Comparison of ENCODE assay signal across 13 mouse cellular contexts in genomic region chr8:124242208-124242607, GRCm38 (mm10). TPM values are rescaled to one million over a fixed set of nuclear protein-coding genes. Genes with fewer than 3 reads are reported as not detected.
DNase-seq lines count a peak whose midpoint lies in the region; ATAC-seq and TF ChIP-seq lines count a peak whose summit lies in the region.
"Had no signal": no experiment of that assay in that cellular context is flagged by ENCODE, and none has a peak within 500 bp of the region (broad histone marks: within the 10 kb centered on the region; RNA-seq: fewer than 3 reads in every experiment).

No protein-coding gene starts in this region.

- no peaks in the 10 kb centered on the region for H3K9me3 ChIP-seq in liver, postnatal 0 days (ENCODE audit: low read length)
- no peaks in the 10 kb centered on the region for H3K9me3 ChIP-seq in intestine, embryonic 16.5 days (ENCODE audit: control insufficient read depth, low read length)
- H3K9me3 ChIP-seq in embryonic facial prominence, embryonic 10.5 days = peaks cover 6% of the 10 kb centered on the region
- H3K9me3 ChIP-seq: limb, embryonic 15.5 days had no signal

- no peak overlapping the region for H3K9ac ChIP-seq in liver, postnatal 0 days (replicated peaks)
- no peak overlapping the region for H3K9ac ChIP-seq in intestine, embryonic 16.5 days (ENCODE audit: low read depth, low read length)
- H3K9ac ChIP-seq: limb, embryonic 15.5 days had no signal

- no peak overlapping the region for H3K27ac ChIP-seq in liver, postnatal 0 days (ENCODE audit: low read depth)
- H3K27ac ChIP-seq in bone marrow macrophage, adult 2 months (ENCODE audit: insufficient read depth, low read depth, low read length) = peak overlapping the region; percentile 59
- peak overlapping the region; percentile 65 for H3K27ac ChIP-seq in intestine, embryonic 16.5 days (ENCODE audit: low read length)
- H3K27ac ChIP-seq in small intestine, adult 2 months (ENCODE audit: insufficient read depth, low read depth, low read length) = peak overlapping the region; percentile 23
- H3K27ac ChIP-seq in embryonic facial prominence, embryonic 10.5 days (replicated peaks) = no peak overlapping the region
- H3K27ac ChIP-seq: limb, embryonic 15.5 days had no signal

- no peaks in the 10 kb centered on the region for H3K36me3 ChIP-seq in liver, postnatal 0 days (replicated peaks; ENCODE audit: insufficient read depth, low read length)
- H3K36me3 ChIP-seq in intestine, embryonic 16.5 days (ENCODE audit: control insufficient read depth, insufficient read depth, low read length) = no peaks in the 10 kb centered on the region
- no peaks in the 10 kb centered on the region for H3K36me3 ChIP-seq in small intestine, adult 2 months (ENCODE audit: control insufficient read depth, insufficient read depth, low read length)
- H3K36me3 ChIP-seq in embryonic facial prominence, embryonic 10.5 days (replicated peaks) = peaks cover 51% of the 10 kb centered on the region

- ATAC-seq in liver, postnatal 0 days = peak; percentile 57
- peak; percentile 52 for ATAC-seq in intestine, embryonic 16.5 days

- DNase-seq in liver, postnatal 0 days = no peak
- no peak for DNase-seq in liver
- DNase-seq in embryonic facial prominence, embryonic 10.5 days (ENCODE audit: low spot score) = no peak
- DNase-seq in ovary, adult 18-20 months (ENCODE audit: low spot score) = no peak
- DNase-seq: cerebellum, postnatal 14 days; gastrocnemius, postnatal 10 days; heart, postnatal 10 days; layer of hippocampus, adult 9-11 months; right cerebral cortex, adult 18-20 months had no signal

- TF ChIP-seq EP300 in liver, postnatal 0 days (IDR thresholded peaks at IDR 0.05; ENCODE audit: low read depth) = no peak

- TF ChIP-seq CTCF in liver, postnatal 0 days (IDR thresholded peaks at IDR 0.05; ENCODE audit: low read depth) = no peak
- TF ChIP-seq CTCF in bone marrow macrophage, adult 2 months (IDR thresholded peaks at IDR 0.05; ENCODE audit: low read depth, low read length) = no peak
- TF ChIP-seq CTCF in small intestine, adult 2 months (IDR thresholded peaks at IDR 0.05; ENCODE audit: extremely low read depth, insufficient read length, insufficient replicate concordance, low read depth, low read length) = no peak

- 77% methylated on average over 6 of the region's 6 CpGs for WGBS in liver, postnatal 0 days (ENCODE audit: insufficient replicate concordance)
- WGBS in intestine, embryonic 16.5 days = 52% methylated on average over 6 of the region's 6 CpGs
- WGBS in small intestine, adult 2 months = 69% methylated on average over 6 of the region's 6 CpGs
- WGBS in embryonic facial prominence, embryonic 10.5 days = 94% methylated on average over 6 of the region's 6 CpGs

- no peak overlapping the region for H3K4me3 ChIP-seq in liver, postnatal 0 days (ENCODE audit: low read depth, low read length)
- no peak overlapping the region for H3K4me3 ChIP-seq in bone marrow macrophage, adult 2 months (ENCODE audit: insufficient read depth, low read length)
- no peak overlapping the region for H3K4me3 ChIP-seq in intestine, embryonic 16.5 days (ENCODE audit: low read length)
- H3K4me3 ChIP-seq in small intestine, adult 2 months (ENCODE audit: low read depth, low read length) = no peak overlapping the region
- H3K4me3 ChIP-seq in embryonic facial prominence, embryonic 10.5 days = no peak overlapping the region
- H3K4me3 ChIP-seq: limb, embryonic 15.5 days had no signal

- H3K4me1 ChIP-seq in liver, postnatal 0 days (ENCODE audit: insufficient read depth) = peaks cover 20% of the 10 kb centered on the region
- peaks cover 33% of the 10 kb centered on the region for H3K4me1 ChIP-seq in bone marrow macrophage, adult 2 months (ENCODE audit: control insufficient read depth, insufficient read depth, low read length)
- peaks cover 41% of the 10 kb centered on the region for H3K4me1 ChIP-seq in intestine, embryonic 16.5 days (ENCODE audit: control insufficient read depth, insufficient read depth, low read length)
- peaks cover 33% of the 10 kb centered on the region for H3K4me1 ChIP-seq in small intestine, adult 2 months (ENCODE audit: control insufficient read depth, insufficient read depth, insufficient read length, low read length)
- peaks cover 27% of the 10 kb centered on the region for H3K4me1 ChIP-seq in embryonic facial prominence, embryonic 10.5 days

- no peaks in the 10 kb centered on the region for H3K27me3 ChIP-seq in liver, postnatal 0 days (ENCODE audit: insufficient read depth, low read length)
- no peaks in the 10 kb centered on the region for H3K27me3 ChIP-seq in intestine, embryonic 16.5 days (replicated peaks; ENCODE audit: control insufficient read depth, insufficient read depth, low read length)
- H3K27me3 ChIP-seq in small intestine, adult 2 months (ENCODE audit: control insufficient read depth, insufficient read depth, low read length) = no peaks in the 10 kb centered on the region
- no peaks in the 10 kb centered on the region for H3K27me3 ChIP-seq in embryonic facial prominence, embryonic 10.5 days (replicated peaks; ENCODE audit: low read depth, poor library complexity, severe bottlenecking)
- H3K27me3 ChIP-seq: limb, embryonic 15.5 days had no signal

- TF ChIP-seq POLR2A in bone marrow macrophage, adult 2 months (IDR thresholded peaks at IDR 0.05; ENCODE audit: borderline replicate concordance, low read depth, low read length) = no peak
- no peak for TF ChIP-seq POLR2A in small intestine, adult 2 months (IDR thresholded peaks at IDR 0.05; ENCODE audit: low read depth, low read length)

- H3K4me2 ChIP-seq in liver, postnatal 0 days (ENCODE audit: low read depth, low read length) = no peak overlapping the region
- H3K4me2 ChIP-seq in intestine, embryonic 16.5 days (ENCODE audit: low read depth, low read length) = no peak overlapping the region
- H3K4me2 ChIP-seq: limb, embryonic 15.5 days had no signal

RNA-seq across cellular contexts. Expression of gene Galnt2, which starts 11.0 kb away (rescaled TPM):
- 23.3 and 23.5 TPM in 2 replicates for polyA plus RNA-seq in liver, postnatal 0 days (2015; fragmentation: Nextera tagmentation; extraction: Ambion mirVana)
- polyA plus RNA-seq in bone marrow macrophage, adult 2 months (2012; ENCODE audit: insufficient read depth, insufficient read length, missing spikeins) = 43.9 and 57.1 TPM in 2 replicates
- 35.1 and 35.9 TPM in 2 replicates for polyA plus RNA-seq in intestine, embryonic 16.5 days (2015; fragmentation: Nextera tagmentation; extraction: Ambion mirVana)
- 8.1 and 9.4 TPM in 2 replicates for polyA plus RNA-seq in small intestine, adult 2 months (2012; rRNA removed)
- polyA plus RNA-seq in embryonic facial prominence, embryonic 10.5 days (2016; fragmentation: Nextera tagmentation; extraction: Ambion mirVana) = 34.8 and 42.2 TPM in 2 replicates

Comparison
In these comparisons a context has a peak if more than half of its experiments do, and no peak if none do; other contexts are left out.
1. H3K27ac ChIP-seq: peak in bone marrow macrophage, adult 2 months (single experiment), intestine, embryonic 16.5 days (single experiment) and small intestine, adult 2 months (single experiment); none in liver, postnatal 0 days (single experiment) and embryonic facial prominence, embryonic 10.5 days (single experiment).